Comparison of ENCODE assay signal across 9 mouse cellular contexts in genomic region chr11:69111865-69112264, GRCm38 (mm10). TPM values are rescaled to one million over a fixed set of nuclear protein-coding genes. Genes with fewer than 3 reads are reported as not detected.
DNase-seq lines count a peak whose midpoint lies in the region; ATAC-seq lines count a peak whose summit lies in the region.
"Had no signal": no experiment of that assay in that cellular context is flagged by ENCODE, and none has a peak within 500 bp of the region (broad histone marks: within the 10 kb centered on the region; RNA-seq: fewer than 3 reads in every experiment).

No protein-coding gene starts in this region.

- peaks cover 6% of the 10 kb centered on the region; the same call in 1 of the 2 replicates for H3K4me1 ChIP-seq in neural tube, embryonic 11.5 days (ENCODE audit: control insufficient read depth, insufficient read depth, low read length)
- H3K4me1 ChIP-seq in limb, embryonic 15.5 days = peaks cover 6% of the 10 kb centered on the region; the same call in 1 of the 2 replicates

- no peak overlapping the region for H3K9ac ChIP-seq in neural tube, embryonic 11.5 days (ENCODE audit: low read length)
- no peak overlapping the region for H3K9ac ChIP-seq in limb, embryonic 15.5 days

- peak; percentile 91 for DNase-seq in heart, adult 11 months
- DNase-seq in heart, adult 8-10 months (ENCODE audit: low spot score) = no peak
- no peak for DNase-seq in neural tube, embryonic 11.5 days (ENCODE audit: low spot score)
- no peak for DNase-seq in neural tube, embryonic 10.5 days (ENCODE audit: extremely low spot score, low spot score)
- DNase-seq in thymus, postnatal 14 days = no peak
- no peak for DNase-seq in adrenal gland, postnatal 36 days
- no peak for DNase-seq in Muller cell, postnatal 12 days (ENCODE audit: inconsistent ontology term)

- 0 out of 2 replicates have a peak overlapping the region, but pooled peaks have one; percentile 0 for H3K4me3 ChIP-seq in neural tube, embryonic 11.5 days (ENCODE audit: low read depth, low read length)
- no peak overlapping the region for H3K4me3 ChIP-seq in limb, embryonic 15.5 days

- H3K9me3 ChIP-seq in neural tube, embryonic 11.5 days (ENCODE audit: control insufficient read depth, low read length) = no peaks in the 10 kb centered on the region
- no peaks in the 10 kb centered on the region for H3K9me3 ChIP-seq in limb, embryonic 15.5 days

- H3K27ac ChIP-seq in neural tube, embryonic 11.5 days (ENCODE audit: low read depth, low read length) = no peak overlapping the region
- no peak overlapping the region for H3K27ac ChIP-seq in limb, embryonic 15.5 days

- no peak for ATAC-seq in neural tube, embryonic 11.5 days (ENCODE audit: insufficient read depth, low FRiP score, low TSS enrichment)
- no peak for ATAC-seq in limb, embryonic 15.5 days (ENCODE audit: insufficient number of reproducible peaks, low FRiP score, low TSS enrichment, low read depth)
- ATAC-seq: CD4-positive, CD25-positive, alpha-beta regulatory T cell, adult 4 months had no signal

- peaks cover 6% of the 10 kb centered on the region for H3K36me3 ChIP-seq in neural tube, embryonic 11.5 days (ENCODE audit: control insufficient read depth, insufficient read depth, low read length)
- peaks cover 28% of the 10 kb centered on the region for H3K36me3 ChIP-seq in limb, embryonic 15.5 days

- WGBS in neural tube, embryonic 11.5 days = 47% methylated on average over 4 of the region's 4 CpGs
- WGBS in limb, embryonic 15.5 days = 62% methylated on average over 4 of the region's 4 CpGs

- peak overlapping the region; percentile 64 for H3K4me2 ChIP-seq in neural tube, embryonic 11.5 days (ENCODE audit: low read depth)
- peak overlapping the region; percentile 55; the same call in 1 of the 2 replicates for H3K4me2 ChIP-seq in limb, embryonic 15.5 days

- peaks cover 2% of the 10 kb centered on the region; the same call in 1 of the 2 replicates for H3K27me3 ChIP-seq in neural tube, embryonic 11.5 days (ENCODE audit: control insufficient read depth, insufficient read depth, low read length)
- no peaks in the 10 kb centered on the region for H3K27me3 ChIP-seq in limb, embryonic 15.5 days

RNA-seq across cellular contexts. Expression of gene Hes7, which starts 8.3 kb away (rescaled TPM):
- total RNA-seq in heart, adult 8-10 months (2022) = under 1 TPM in 1 of 4 experiments, not detected in 3; 0.12 TPM
- polyA plus RNA-seq in neural tube, embryonic 11.5 days (2014; fragmentation: Nextera tagmentation; extraction: Ambion mirVana) = 0.33 TPM in 1 of 2 replicates, not detected in the other
- 0.58 and 0.68 TPM in 2 replicates for polyA plus RNA-seq in limb, embryonic 15.5 days (2015; fragmentation: Nextera tagmentation; extraction: Ambion mirVana)
- under 1 TPM; 0.17 to 0.26 TPM for total RNA-seq in adrenal gland, postnatal 36 days (2021)
- polyA plus RNA-seq: CD4-positive, CD25-positive, alpha-beta regulatory T cell, adult 4 months had no signal

RNA-seq across cellular contexts. Expression of gene 9130213A22Rik, which starts 10.5 kb away (rescaled TPM):
- under 1 TPM; 0.16 to 0.60 (median 0.38) TPM for total RNA-seq in heart, adult 8-10 months (2022)
- 0.24 TPM in 1 of 2 replicates, not detected in the other for polyA plus RNA-seq in neural tube, embryonic 11.5 days (2014; fragmentation: Nextera tagmentation; extraction: Ambion mirVana)
- 0.40 and 0.49 TPM in 2 replicates for polyA plus RNA-seq in limb, embryonic 15.5 days (2015; fragmentation: Nextera tagmentation; extraction: Ambion mirVana)
- total RNA-seq in adrenal gland, postnatal 36 days (2021) = under 1 TPM; 0.50 to 0.76 TPM
- polyA plus RNA-seq: CD4-positive, CD25-positive, alpha-beta regulatory T cell, adult 4 months had no signal

RNA-seq across cellular contexts. Expression of gene Aloxe3, which starts 13.8 kb away (rescaled TPM):
- total RNA-seq in heart, adult 8-10 months (2022) = not detected
- 0.08 and 0.66 TPM in 2 replicates for polyA plus RNA-seq in neural tube, embryonic 11.5 days (2014; fragmentation: Nextera tagmentation; extraction: Ambion mirVana)
- 11.7 and 14.9 TPM in 2 replicates for polyA plus RNA-seq in limb, embryonic 15.5 days (2015; fragmentation: Nextera tagmentation; extraction: Ambion mirVana)
- total RNA-seq in adrenal gland, postnatal 36 days (2021) = 1 to 10 TPM in 1 of 2 experiments, under 1 TPM in 1; 0.63 to 1.1 TPM

RNA-seq across cellular contexts. Expression of gene Per1, which starts 16.8 kb away (rescaled TPM):
- 10 to 100 TPM; 33.3 to 81.2 (median 48.5) TPM for total RNA-seq in heart, adult 8-10 months (2022)
- polyA plus RNA-seq in neural tube, embryonic 11.5 days (2014; fragmentation: Nextera tagmentation; extraction: Ambion mirVana) = 10.7 and 10.9 TPM in 2 replicates
- polyA plus RNA-seq in limb, embryonic 15.5 days (2015; fragmentation: Nextera tagmentation; extraction: Ambion mirVana) = 24.3 and 28.9 TPM in 2 replicates
- total RNA-seq in adrenal gland, postnatal 36 days (2021) = 100 to 1,000 TPM; 112 to 153 TPM

RNA-seq across cellular contexts. Expression of gene Vamp2, which starts 23.6 kb away (rescaled TPM):
- 10 to 100 TPM; 57.1 to 72.2 (median 68.6) TPM for total RNA-seq in heart, adult 8-10 months (2022)
- 112 TPM in 2 replicates for polyA plus RNA-seq in neural tube, embryonic 11.5 days (2014; fragmentation: Nextera tagmentation; extraction: Ambion mirVana)
- 95.0 and 103 TPM in 2 replicates for polyA plus RNA-seq in limb, embryonic 15.5 days (2015; fragmentation: Nextera tagmentation; extraction: Ambion mirVana)
- total RNA-seq in adrenal gland, postnatal 36 days (2021) = 100 to 1,000 TPM; 116 to 130 TPM
